Mouse (Mus musculus) cerebellum, adult 2 months (tissue): Measurements from ENCODE around the gene Fyn.

Experiments used
- CTCF ChIP-seq: fragments of 200-500 bp; IDR thresholded peaks from 2 replicates; pipeline ENCODE4 v1.5.1; 2011; ENCODE audit warnings: low read depth, mild to moderate bottlenecking, control low read depth, low read length, moderate library complexity, borderline replicate concordance; ENCODE audit not compliant: insufficient read depth
- POLR2A ChIP-seq: fragments of 200-500 bp; IDR thresholded peaks from 2 replicates; pipeline ENCODE4 v1.6.1; 2011; ENCODE audit warnings: low read length, control low read depth, borderline replicate concordance; ENCODE audit not compliant: insufficient read depth

- no peak for TF ChIP-seq POLR2A
- TF ChIP-seq CTCF = no peak
Measured at GRCm38 (mm10) chr10:39506353-39506752, 137.7 kb downstream of the Fyn start.
